Mouse (Mus musculus) midbrain, embryonic 15.5 days (tissue): ENCODE measurements around the gene Cmtm6. TPM values are rescaled to one million over a fixed set of nuclear protein-coding genes. Genes with fewer than 3 reads are reported as not detected.

Experiments used
- ATAC-seq: fragments of 200-750 bp; cut with Nextera tagmentation; replicated peaks from 2 replicates; pipeline ENCODE4 v1.8.0; 2017; ENCODE audit warnings: moderate TSS enrichment
- H3K27ac ChIP-seq: fragments of 300-500 bp; sonication (generic); 2 replicates; pipeline ENCODE4 v1.5.1; 2015; ENCODE audit warnings: mild to moderate bottlenecking, inconsistent platforms
- H3K27me3 ChIP-seq: fragments of 300-500 bp; sonication (generic); replicated peaks from 2 replicates; pipeline ENCODE4 v1.6.1; 2015; ENCODE audit warnings: inconsistent platforms
- H3K36me3 ChIP-seq: fragments of 300-500 bp; sonication (generic); replicated peaks from 2 replicates; pipeline ENCODE4 v1.6.1; 2015; ENCODE audit warnings: inconsistent platforms
- H3K4me1 ChIP-seq: fragments of 300-500 bp; sonication (generic); 2 replicates; pipeline ENCODE4 v1.6.1; 2015; ENCODE audit warnings: inconsistent platforms
- H3K4me2 ChIP-seq: fragments of 300-500 bp; sonication (generic); 2 replicates; pipeline ENCODE4 v1.6.1; 2015; ENCODE audit warnings: inconsistent platforms, mild to moderate bottlenecking, moderate library complexity
- H3K4me3 ChIP-seq: fragments of 300-500 bp; sonication (generic); 2 replicates; pipeline ENCODE4 v1.5.1; 2015; ENCODE audit warnings: mild to moderate bottlenecking, inconsistent platforms
- H3K9ac ChIP-seq: fragments of 300-500 bp; sonication (generic); 2 replicates; pipeline ENCODE4 v1.6.1; 2015; ENCODE audit warnings: mild to moderate bottlenecking, inconsistent platforms
- H3K9me3 ChIP-seq: fragments of 300-500 bp; sonication (generic); 2 replicates; pipeline ENCODE4 v1.6.1; 2016; ENCODE audit warnings: inconsistent platforms
- WGBS: fragments of 180-500 bp; shearing (Covaris S2); methylation state at CpG from one replicate; pipeline ENCODE4 v1.1.7; 2015; ENCODE audit warnings: mixed read lengths; 5-methylcytosine and 5-hydroxymethylcytosine counted together
- polyA plus RNA-seq: library from polyadenylated mRNA; unstranded; fragments of >200 nt; fragmentation: Nextera tagmentation; extraction: Ambion mirVana; gene quantifications from 2 replicates; pipeline ENCODE4 v1.2.1, GENCODE M21; 2015

Gene Cmtm6
- polyA plus RNA-seq, 1 experiment from 2014 or later: 18.3 TPM

DNA sequence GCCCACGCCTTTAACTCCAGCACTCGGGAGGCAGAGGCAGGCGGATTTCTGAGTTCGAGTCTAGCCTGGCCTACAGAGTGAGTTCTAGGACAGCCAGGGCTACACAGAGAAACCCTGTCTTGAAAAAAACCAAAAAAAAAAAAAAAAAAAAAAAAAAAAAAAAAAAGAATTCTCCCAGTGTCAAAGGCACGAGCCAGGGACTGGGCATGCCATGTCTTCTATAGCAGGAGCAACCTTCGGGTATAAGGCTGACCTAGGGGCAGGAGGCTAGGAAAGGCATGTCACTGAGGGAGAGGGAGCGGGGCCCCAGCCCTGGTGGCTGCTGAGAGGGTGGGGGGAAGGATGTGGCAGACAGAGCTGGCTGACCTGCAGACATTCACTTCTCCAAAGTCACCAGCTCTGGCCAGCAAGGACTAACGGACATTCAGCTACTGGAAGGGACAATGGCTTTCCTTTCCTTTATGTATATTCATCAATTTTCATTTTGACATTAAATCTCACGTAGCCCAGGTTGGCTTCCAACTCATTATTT lies 62.9 kb downstream of the Cmtm6 start:
- H3K4me1 ChIP-seq: peaks cover 4% of the 10 kb centered on the region; the same call in 1 of the 2 replicates
- no peaks in the 10 kb centered on the region for H3K27me3 ChIP-seq
- WGBS: 86% methylated on average over 9 of the region's 9 CpGs
- H3K9me3 ChIP-seq: no peaks in the 10 kb centered on the region
- no peaks in the 10 kb centered on the region for H3K36me3 ChIP-seq
- no peak overlapping the region for H3K27ac ChIP-seq
- no peak overlapping the region for H3K9ac ChIP-seq
- H3K4me3 ChIP-seq: no peak overlapping the region
- no peak overlapping the region for H3K4me2 ChIP-seq
- ATAC-seq: no peak

DNA sequence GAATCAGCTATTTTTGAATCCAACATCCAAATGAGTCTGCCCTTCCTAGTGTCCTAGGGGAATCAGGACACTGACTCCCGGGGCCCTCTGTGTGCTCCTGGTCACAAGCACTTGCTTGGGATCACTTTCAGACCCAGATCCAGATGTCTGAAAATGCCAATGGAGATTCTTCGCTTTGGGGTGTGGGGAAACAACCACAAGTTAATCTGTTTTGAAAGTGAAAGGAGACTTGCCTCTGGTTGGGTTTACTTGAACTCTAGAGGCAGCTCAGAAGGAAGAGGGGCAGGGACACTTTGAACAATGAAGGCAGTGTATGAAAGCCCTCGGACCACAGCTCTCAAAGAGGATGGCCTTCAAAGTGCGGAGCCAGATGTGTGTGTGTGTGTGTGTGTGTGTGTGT lies 63.6 kb downstream of the Cmtm6 start:
- Histone ChIP-seq H3K4me1 (peaks cover 4% of the 10 kb centered on the region; the same call in 1 of the 2 replicates), H3K9ac (no peak overlapping the region), H3K9me3 (no peaks in the 10 kb centered on the region), H3K4me3 (no peak overlapping the region), H3K36me3 (no peaks in the 10 kb centered on the region), H3K27ac (no peak overlapping the region), H3K4me2 (no peak overlapping the region), H3K27me3 (no peaks in the 10 kb centered on the region)
- ATAC-seq: no peak
- 76% methylated on average over 4 of the region's 4 CpGs for WGBS

DNA sequence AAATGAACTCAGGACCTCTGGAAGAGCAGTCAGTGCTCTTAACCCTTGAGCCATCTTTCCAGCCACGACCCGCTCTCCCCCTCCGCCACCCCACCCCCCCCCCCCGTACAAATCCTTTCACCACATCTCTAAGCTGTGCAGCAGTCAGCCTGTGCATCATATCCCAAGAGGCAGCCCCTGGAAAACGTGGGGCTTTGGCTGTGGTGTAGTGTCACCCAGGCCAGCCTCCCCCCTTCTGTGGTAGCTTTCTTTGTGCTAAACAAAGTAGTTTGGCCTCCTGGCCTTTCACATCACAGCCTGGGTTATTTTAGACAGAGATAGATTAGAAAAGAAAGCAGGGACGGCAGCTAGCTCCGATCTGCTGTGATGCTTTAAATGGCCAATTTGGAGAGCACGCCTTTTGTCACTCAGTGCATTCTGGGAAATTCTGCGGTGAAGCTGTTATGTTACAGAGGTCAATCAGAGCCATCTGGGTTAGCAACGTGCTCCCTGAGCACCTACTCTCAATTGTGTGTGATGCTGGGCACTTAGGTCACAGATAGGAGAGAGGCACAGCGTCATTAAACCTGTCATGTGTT lies 65.6 kb downstream of the Cmtm6 start:
- Histone ChIP-seq H3K27ac (no peak overlapping the region), H3K4me1 (peaks cover 6% of the 10 kb centered on the region; the same call in 1 of the 2 replicates), H3K9me3 (no peaks in the 10 kb centered on the region), H3K9ac (no peak overlapping the region), H3K4me2 (no peak overlapping the region), H3K36me3 (no peaks in the 10 kb centered on the region), H3K27me3 (no peaks in the 10 kb centered on the region), H3K4me3 (no peak overlapping the region)
- WGBS: 49% methylated on average over 11 of the region's 11 CpGs
- no peak for ATAC-seq

DNA sequence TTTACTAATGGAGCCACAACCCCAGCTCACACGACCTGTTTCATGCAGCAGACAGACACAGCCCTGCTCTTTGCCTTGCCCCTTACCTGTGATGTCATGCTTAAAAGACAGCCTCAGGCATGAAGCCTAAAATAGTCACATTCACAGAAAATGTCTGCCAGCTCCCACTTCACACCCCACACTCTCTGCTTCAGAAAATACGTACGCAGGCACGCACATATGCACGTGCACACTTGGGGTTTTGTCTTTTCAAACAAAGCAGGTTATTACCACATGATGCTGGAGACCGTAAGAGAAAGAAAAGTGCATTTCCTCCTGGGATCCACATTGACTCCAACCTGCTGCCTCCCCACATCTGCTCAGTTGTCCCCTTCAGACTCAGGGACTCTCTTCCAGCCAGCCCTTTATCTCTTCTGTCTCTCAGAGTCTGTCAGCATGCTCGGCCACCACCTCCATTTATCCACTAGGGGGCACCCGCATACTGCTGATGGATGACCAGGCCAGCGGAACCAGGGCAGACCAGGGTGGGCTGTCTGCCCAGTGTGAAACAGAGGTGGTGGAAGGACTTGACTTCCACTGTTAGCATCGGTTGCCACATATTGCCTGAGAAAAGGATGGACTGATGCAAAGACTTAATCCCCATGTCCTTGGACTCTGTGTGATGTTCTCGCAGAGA lies 66.6 kb downstream of the Cmtm6 start:
- Histone ChIP-seq H3K4me1 (peaks cover 6% of the 10 kb centered on the region; the same call in 1 of the 2 replicates), H3K27me3 (no peaks in the 10 kb centered on the region), H3K4me2 (no peak overlapping the region), H3K9me3 (no peaks in the 10 kb centered on the region), H3K27ac (no peak overlapping the region), H3K9ac (no peak overlapping the region), H3K36me3 (no peaks in the 10 kb centered on the region), H3K4me3 (no peak overlapping the region)
- 51% methylated on average over 11 of the region's 11 CpGs for WGBS
- ATAC-seq: peak; percentile 83

DNA sequence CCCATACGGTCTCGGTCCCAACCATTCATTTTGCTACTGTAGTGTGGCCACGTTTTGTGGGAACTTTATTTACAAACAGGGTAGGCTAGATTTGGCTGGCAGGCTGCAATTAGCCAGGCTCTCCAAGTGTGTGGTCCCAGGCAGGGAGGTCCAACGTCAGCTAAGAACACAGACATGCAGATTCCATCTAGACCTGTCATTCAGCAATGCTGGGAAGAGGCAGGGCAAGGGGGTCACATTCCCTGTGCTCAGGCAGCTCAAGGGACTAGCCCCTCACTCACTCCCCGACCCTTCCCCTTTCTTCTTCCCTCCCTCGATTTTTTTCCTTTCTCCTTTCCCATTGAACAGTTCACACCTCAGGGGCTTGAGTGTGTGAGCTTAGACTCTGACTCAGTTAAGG lies 67.9 kb downstream of the Cmtm6 start:
- WGBS: 47% methylated on average over 6 of the region's 6 CpGs

More for the DNA sequence above, 67.9 kb downstream of the Cmtm6 start:
- Histone ChIP-seq H3K4me2 (no peak overlapping the region), H3K4me3 (no peak overlapping the region), H3K9me3 (no peaks in the 10 kb centered on the region), H3K4me1 (peaks cover 6% of the 10 kb centered on the region; the same call in 1 of the 2 replicates), H3K36me3 (no peaks in the 10 kb centered on the region), H3K9ac (no peak overlapping the region), H3K27ac (no peak overlapping the region), H3K27me3 (no peaks in the 10 kb centered on the region)
- no peak for ATAC-seq

Other genes starting within 250 kb of the Cmtm6 start
- not detected in 2 replicates for gene Ccr4, start 226.2 kb upstream of the Cmtm6 start, polyA plus RNA-seq
- gene C130032M10Rik, start 215.4 kb upstream of the Cmtm6 start, polyA plus RNA-seq: not detected in 2 replicates
- 0.15 and 0.17 TPM in 2 replicates for gene Trim71, start 166.7 kb upstream of the Cmtm6 start, polyA plus RNA-seq
- gene Cnot10, start 90.9 kb upstream of the Cmtm6 start, polyA plus RNA-seq: 57.4 and 61.0 TPM in 2 replicates
- gene Dync1li1, start 42.3 kb upstream of the Cmtm6 start, polyA plus RNA-seq: 140 and 154 TPM in 2 replicates
- gene Cmtm7, start 50.7 kb downstream of the Cmtm6 start, polyA plus RNA-seq: 12.2 and 15.2 TPM in 2 replicates
- 7.3 and 7.5 TPM in 2 replicates for gene Cmtm8, start 113.0 kb downstream of the Cmtm6 start, polyA plus RNA-seq
- 30.8 and 30.9 TPM in 2 replicates for gene Gpd1l, start 202.9 kb downstream of the Cmtm6 start, polyA plus RNA-seq
- gene Osbpl10, start 247.5 kb downstream of the Cmtm6 start, polyA plus RNA-seq: 2.8 and 4.3 TPM in 2 replicates